Mouse (Mus musculus) forebrain, postnatal 0 days (tissue): ENCODE results near the gene Stx18. TPM values are rescaled to one million over a fixed set of nuclear protein-coding genes. Genes with fewer than 3 reads are reported as not detected.

Experiments
- ATAC-seq: fragments of 200-750 bp; cut with Nextera tagmentation; 2 replicates; pipeline ENCODE4 v1.8.0; 2017; ENCODE audit warnings: mild to moderate bottlenecking, moderate library complexity
- DNase-seq: peaks from one replicate; pipeline ENCODE4 v3.0.0-alpha.2; 2015
- H3K27ac ChIP-seq: fragments of 300-500 bp; sonication (generic); 2 replicates; pipeline ENCODE4 v1.5.1; 2014; ENCODE audit warnings: low read depth, mild to moderate bottlenecking, antibody characterized with exemption, low read length, moderate library complexity, mixed read lengths
- H3K27me3 ChIP-seq: fragments of 300-500 bp; sonication (generic); 2 replicates; pipeline ENCODE4 v1.6.1; 2014; ENCODE audit warnings: mild to moderate bottlenecking, low read length, mixed read lengths; ENCODE audit not compliant: insufficient read depth
- H3K36me3 ChIP-seq: fragments of 300-500 bp; sonication (generic); 2 replicates; pipeline ENCODE4 v1.6.1; 2014; ENCODE audit warnings: mild to moderate bottlenecking, moderate library complexity; ENCODE audit not compliant: insufficient read depth
- H3K4me1 ChIP-seq: fragments of 300-500 bp; sonication (generic); 2 replicates; pipeline ENCODE4 v1.6.1; 2014; ENCODE audit warnings: antibody characterized with exemption; ENCODE audit not compliant: insufficient read depth
- H3K4me2 ChIP-seq: fragments of 300-500 bp; sonication (generic); 2 replicates; pipeline ENCODE4 v1.6.1; 2014; ENCODE audit warnings: low read depth, mild to moderate bottlenecking, moderate library complexity
- H3K4me3 ChIP-seq: fragments of 300-500 bp; sonication (generic); 2 replicates; pipeline ENCODE4 v1.5.1; 2014; ENCODE audit warnings: low read depth, low read length, mixed read lengths
- H3K9ac ChIP-seq: fragments of 300-500 bp; sonication (generic); 2 replicates; pipeline ENCODE4 v1.6.1; 2014; ENCODE audit warnings: mild to moderate bottlenecking
- H3K9me3 ChIP-seq: fragments of 300-500 bp; sonication (generic); 2 replicates; pipeline ENCODE4 v1.6.1; 2016; ENCODE audit warnings: low read length
- CTCF ChIP-seq: sonication (generic); IDR thresholded peaks from 2 replicates; pipeline ENCODE4 v1.5.1; 2016; ENCODE audit warnings: antibody characterized with exemption, control low read depth, low read depth
- WGBS: fragments of 180-500 bp; shearing (Covaris S2); extraction: QIAGEN DNeasy Blood & Tissue Kit; methylation state at CpG from one replicate; pipeline ENCODE4 v1.1.7; 2014; 5-methylcytosine and 5-hydroxymethylcytosine counted together
- polyA plus RNA-seq: library from polyadenylated mRNA; unstranded; fragments of >200 nt; fragmentation: Nextera tagmentation; extraction: Ambion mirVana; gene quantifications from 2 replicates; pipeline ENCODE4 v1.2.1, GENCODE M21; 2015
- total RNA-seq: library from RNA; depleted of rRNA; stranded (reverse); fragments of >200 nt; gene quantifications from 2 replicates; pipeline ENCODE4 v1.2.3, GENCODE M21; 2014

The Stx18 gene
- total and polyA plus RNA-seq, 2 experiments from 2014 or later = 23.9 to 30.3 TPM

DNA sequence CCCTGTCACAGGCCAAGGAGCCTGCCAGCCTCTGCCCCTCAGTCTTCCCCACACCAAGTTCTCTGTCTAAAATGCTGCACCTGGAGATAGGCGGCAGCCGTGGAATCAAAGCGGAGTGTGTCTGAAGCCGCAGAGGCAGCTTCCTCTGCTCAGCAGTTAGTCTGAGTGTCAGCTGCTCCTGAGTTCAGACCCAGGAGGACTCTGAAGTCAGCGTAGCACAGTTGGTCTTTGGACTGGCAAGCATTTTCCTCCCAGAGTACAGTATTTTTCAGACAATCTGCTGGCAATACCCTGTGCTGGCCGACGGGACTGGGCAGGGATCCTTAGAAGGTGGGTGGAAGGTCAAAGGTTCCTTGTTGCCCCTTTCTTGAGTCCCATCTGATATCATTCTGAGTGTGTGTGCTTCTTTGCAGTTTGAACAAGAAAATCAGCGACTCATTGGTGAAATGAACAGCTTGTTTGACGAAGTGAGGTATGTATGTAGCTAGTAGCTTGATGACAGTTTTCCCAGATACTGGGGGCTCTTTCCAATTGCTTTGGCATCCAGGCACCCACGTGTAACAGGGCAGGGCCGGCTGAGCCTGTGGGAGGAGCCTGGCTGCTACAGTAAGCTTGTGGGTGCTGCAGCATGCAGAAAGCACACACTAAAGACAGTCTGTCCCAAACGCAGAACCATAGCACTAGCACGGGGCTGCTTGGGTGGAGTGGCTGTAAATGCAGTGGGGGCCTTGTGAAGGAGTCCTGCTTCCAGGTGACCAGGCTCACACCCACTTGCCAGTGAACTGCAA, 88.2 kb downstream of the Stx18 start:
- no peak for DNase-seq
- H3K27ac ChIP-seq = no peak overlapping the region
- no peak overlapping the region for H3K4me3 ChIP-seq
- no peak for TF ChIP-seq CTCF
- no peak for ATAC-seq
- no peaks in the 10 kb centered on the region for H3K9me3 ChIP-seq
- H3K4me1 ChIP-seq = no peaks in the 10 kb centered on the region
- 85% methylated on average over 13 of the region's 13 CpGs for WGBS
- H3K36me3 ChIP-seq = peaks cover 27% of the 10 kb centered on the region; the same call in 1 of the 2 replicates
- H3K9ac ChIP-seq = no peak overlapping the region
- no peaks in the 10 kb centered on the region for H3K27me3 ChIP-seq
- H3K4me2 ChIP-seq = no peak overlapping the region

DNA sequence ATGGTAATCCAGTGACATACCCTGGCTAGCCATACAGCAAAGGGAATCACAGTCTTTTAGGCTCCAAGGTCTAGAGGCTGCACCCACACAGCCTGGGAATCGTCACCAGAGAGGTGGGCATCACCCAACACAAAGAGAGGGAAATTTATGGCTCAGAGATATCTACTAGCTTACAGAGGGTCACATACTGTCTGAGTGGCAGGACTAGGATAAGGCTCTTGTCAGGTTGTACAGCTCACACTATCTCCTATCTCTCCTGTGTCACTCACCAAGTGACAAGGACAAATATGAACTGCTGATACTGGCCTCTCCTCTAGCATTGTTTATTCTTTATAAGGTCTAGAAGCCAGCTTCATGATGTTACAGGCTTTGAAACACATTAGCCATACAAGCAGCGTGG, 90.8 kb downstream of the Stx18 start:
- 89% methylated on average over 2 of the region's 2 CpGs for WGBS
- H3K4me3 ChIP-seq = no peak overlapping the region
- TF ChIP-seq CTCF = no peak
- H3K9me3 ChIP-seq = no peaks in the 10 kb centered on the region
- H3K27ac ChIP-seq = no peak overlapping the region
- no peaks in the 10 kb centered on the region for H3K4me1 ChIP-seq
- H3K36me3 ChIP-seq = peaks cover 27% of the 10 kb centered on the region; the same call in 1 of the 2 replicates
- no peaks in the 10 kb centered on the region for H3K27me3 ChIP-seq
- H3K4me2 ChIP-seq = no peak overlapping the region
- DNase-seq (no peak), ATAC-seq (no peak)
- no peak overlapping the region for H3K9ac ChIP-seq

DNA sequence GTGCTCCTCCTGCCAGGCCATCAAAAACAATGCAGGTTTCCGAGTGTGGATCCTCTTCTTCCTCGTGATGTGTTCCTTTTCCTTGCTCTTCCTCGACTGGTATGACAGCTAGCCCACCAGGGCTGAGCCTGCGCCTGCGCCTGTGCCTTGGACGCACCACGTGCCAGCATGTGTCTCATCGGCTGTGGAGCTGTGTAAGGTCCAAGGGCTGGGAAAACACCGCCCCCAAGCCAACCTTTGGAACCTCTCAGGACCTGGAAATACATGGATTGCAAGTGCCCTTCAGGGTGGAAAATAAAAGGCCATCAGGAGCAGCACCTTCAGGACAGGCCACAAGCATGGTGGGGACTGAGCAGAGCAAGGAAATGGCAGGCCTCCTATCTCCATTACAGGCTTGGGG, 97.7 kb downstream of the Stx18 start:
- Histone ChIP-seq H3K4me3 (no peak overlapping the region), H3K27ac (no peak overlapping the region), H3K27me3 (no peaks in the 10 kb centered on the region), H3K9me3 (no peaks in the 10 kb centered on the region), H3K4me2 (no peak overlapping the region), H3K4me1 (no peaks in the 10 kb centered on the region), H3K9ac (no peak overlapping the region), H3K36me3 (peaks cover 54% of the 10 kb centered on the region)
- TF ChIP-seq CTCF = no peak
- 0 out of 2 replicates have a peak, but pooled peaks have one; percentile 15 for ATAC-seq
- no peak for DNase-seq
- 95% methylated on average over 9 of the region's 9 CpGs for WGBS

DNA sequence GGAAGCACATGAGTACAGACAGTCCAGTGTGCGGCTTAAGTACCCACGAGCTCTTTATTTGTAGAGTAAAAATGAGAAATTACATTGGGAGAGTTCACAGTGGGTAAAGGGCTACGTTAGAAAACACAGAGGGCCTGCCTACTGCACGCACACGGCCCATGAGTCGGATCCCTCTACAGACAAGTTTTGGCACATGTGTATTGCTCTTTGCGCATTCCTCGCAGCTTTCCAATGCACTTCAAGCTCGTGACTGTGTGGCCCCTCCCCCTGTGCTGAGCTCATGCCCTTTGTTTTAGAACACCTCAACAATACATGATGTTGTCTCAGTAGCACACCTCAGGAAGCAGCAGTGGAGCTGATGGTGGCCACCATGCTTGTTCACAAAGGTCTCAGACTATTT, 98.6 kb downstream of the Stx18 start:
- Histone ChIP-seq H3K4me3 (no peak overlapping the region), H3K27me3 (no peaks in the 10 kb centered on the region), H3K4me1 (no peaks in the 10 kb centered on the region), H3K36me3 (peaks cover 63% of the 10 kb centered on the region), H3K27ac (no peak overlapping the region), H3K9me3 (no peaks in the 10 kb centered on the region), H3K9ac (no peak overlapping the region), H3K4me2 (no peak overlapping the region)
- 79% methylated on average over 9 of the region's 9 CpGs for WGBS
- DNase-seq (no peak), ATAC-seq (peak; percentile 28; the same call in 1 of the 2 replicates)
- TF ChIP-seq CTCF = no peak

DNA sequence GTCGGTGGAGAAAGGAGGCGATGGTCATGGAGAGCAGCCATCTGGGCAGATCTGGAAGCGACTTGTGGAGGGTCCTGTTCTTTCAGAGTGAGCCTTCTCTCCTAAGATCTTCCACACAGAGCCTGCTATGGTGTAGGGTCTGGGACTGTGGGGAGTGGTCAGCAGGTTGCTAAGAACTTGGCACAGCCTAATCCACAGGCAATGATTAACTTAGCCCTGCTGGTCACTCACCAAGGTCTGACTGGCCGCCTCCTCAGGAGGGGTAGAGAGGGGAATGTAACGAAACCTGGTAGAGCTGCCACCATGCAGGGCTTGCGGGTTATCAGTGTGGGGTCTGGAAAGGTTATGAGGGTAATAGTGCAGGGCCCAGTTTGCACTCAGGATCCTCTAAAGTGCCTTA, 102.4 kb downstream of the Stx18 start:
- no peaks in the 10 kb centered on the region for H3K4me1 ChIP-seq
- H3K36me3 ChIP-seq = peaks cover 95% of the 10 kb centered on the region
- no peak overlapping the region for H3K4me3 ChIP-seq
- TF ChIP-seq CTCF = no peak
- no peak for DNase-seq
- H3K9ac ChIP-seq = no peak overlapping the region
- no peaks in the 10 kb centered on the region for H3K9me3 ChIP-seq
- H3K27ac ChIP-seq = no peak overlapping the region
- H3K4me2 ChIP-seq = no peak overlapping the region
- WGBS = 98% methylated on average over 6 of the region's 6 CpGs
- H3K27me3 ChIP-seq = no peaks in the 10 kb centered on the region
- ATAC-seq = no peak

DNA sequence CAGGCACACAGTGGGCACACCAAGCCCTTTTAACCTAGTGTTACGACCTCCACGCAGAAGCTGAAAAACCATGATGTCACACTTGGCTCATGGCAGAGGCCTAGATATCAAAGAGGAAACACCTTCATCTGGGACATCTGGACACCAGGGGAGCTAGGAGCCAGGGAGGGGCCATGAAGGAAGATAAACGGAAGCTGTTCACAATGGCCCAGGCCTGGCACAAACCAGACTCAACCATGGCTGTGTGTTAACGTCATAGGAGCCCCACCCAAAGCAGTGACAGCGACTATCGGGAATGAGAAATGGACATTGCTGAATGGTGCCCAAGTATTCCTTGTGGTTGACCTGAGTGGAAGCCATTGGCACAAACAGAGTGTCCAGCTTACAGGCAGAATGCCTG, 108.0 kb downstream of the Stx18 start:
- Histone ChIP-seq H3K9ac (no peak overlapping the region), H3K4me2 (no peak overlapping the region), H3K9me3 (no peaks in the 10 kb centered on the region), H3K4me1 (peaks cover 5% of the 10 kb centered on the region; the same call in 1 of the 2 replicates), H3K4me3 (no peak overlapping the region), H3K36me3 (peaks cover 95% of the 10 kb centered on the region), H3K27ac (no peak overlapping the region), H3K27me3 (no peaks in the 10 kb centered on the region)
- DNase-seq = no peak
- no peak for TF ChIP-seq CTCF
- 88% methylated on average over 6 of the region's 6 CpGs for WGBS
- no peak for ATAC-seq

DNA sequence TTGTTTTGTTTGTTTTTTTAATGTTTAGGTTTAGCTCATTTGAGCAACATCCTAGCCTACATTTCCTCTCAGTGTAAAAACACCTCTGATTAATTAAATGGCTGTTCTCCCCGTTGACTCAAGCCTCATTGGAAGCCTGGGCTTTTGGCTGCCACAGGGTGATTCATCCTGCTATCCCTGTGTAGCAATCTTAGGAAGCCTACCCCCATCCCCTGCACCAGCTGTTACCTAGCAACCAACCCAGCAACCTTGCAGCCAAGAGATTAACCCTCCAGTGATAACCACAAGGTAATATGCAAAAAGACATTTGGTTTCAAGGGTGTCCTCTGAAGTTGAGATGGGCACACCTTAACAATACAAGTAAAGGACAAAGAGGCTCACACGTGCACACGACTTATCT, 112.7 kb downstream of the Stx18 start:
- TF ChIP-seq CTCF = no peak
- Histone ChIP-seq H3K4me2 (peak overlapping the region; percentile 23; the same call in 1 of the 2 replicates), H3K27ac (no peak overlapping the region), H3K9ac (no peak overlapping the region; the same call in 1 of the 2 replicates), H3K36me3 (peaks cover 95% of the 10 kb centered on the region), H3K4me1 (peaks cover 37% of the 10 kb centered on the region), H3K4me3 (no peak overlapping the region; the same call in 1 of the 2 replicates), H3K9me3 (no peaks in the 10 kb centered on the region), H3K27me3 (no peaks in the 10 kb centered on the region)
- ATAC-seq = peak; percentile 61
- 42% methylated on average over 3 of the region's 3 CpGs for WGBS
- DNase-seq = no peak
